9 mouse cellular contexts compared by ENCODE assay signal in the genomic region with DNA sequence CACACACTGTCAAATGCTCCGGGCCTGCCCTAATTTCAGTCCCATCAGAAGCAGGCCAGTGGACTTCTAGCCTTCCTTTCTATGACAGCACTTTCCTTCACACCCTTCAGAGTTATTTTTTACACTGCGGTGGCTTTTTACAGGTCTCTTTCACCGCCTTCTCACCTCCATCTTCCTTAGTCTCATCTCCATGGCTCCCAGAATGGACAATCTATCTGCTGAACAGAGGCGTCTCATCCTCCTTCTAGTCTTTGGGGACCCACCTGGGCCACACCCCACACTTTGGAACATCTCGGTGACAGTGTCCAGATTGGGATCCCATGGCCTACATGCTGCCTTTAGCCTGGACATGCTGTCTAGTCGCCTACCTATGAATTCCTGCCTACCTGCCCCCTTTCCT. TPM values are rescaled to one million over a fixed set of nuclear protein-coding genes. Genes with fewer than 3 reads are reported as not detected.
A peak's percentile ranks its signal among the peaks of the same experiment; 100 is the strongest.
DNase-seq lines count a peak whose midpoint lies in the region; ATAC-seq lines count a peak whose summit lies in the region.
"Had no signal": no experiment of that assay in that cellular context is flagged by ENCODE, and none has a peak within 500 bp of the region (broad histone marks: within the 10 kb centered on the region; RNA-seq: fewer than 3 reads in every experiment).

No protein-coding gene starts in this region.

- no peak for DNase-seq in heart, postnatal 10 days
- peak; percentile 49 for DNase-seq in CD4-positive helper T cell, adult 2 months (ENCODE audit: low read depth, low spot score)
- no peak for DNase-seq in forebrain, embryonic 14.5 days (ENCODE audit: low spot score)
- no peak for DNase-seq in liver, embryonic 13.5 days
- DNase-seq in urinary bladder, postnatal 10 days (ENCODE audit: low spot score) = no peak
- no peak for DNase-seq in thymus, postnatal 36 days

- peaks cover 17% of the 10 kb centered on the region; the same call in 1 of the 2 replicates for H3K27me3 ChIP-seq in heart, embryonic 13.5 days (replicated peaks)
- no peaks in the 10 kb centered on the region for H3K27me3 ChIP-seq in forebrain, embryonic 14.5 days (replicated peaks; ENCODE audit: control insufficient read depth, insufficient read depth, low read length)
- peaks cover 14% of the 10 kb centered on the region for H3K27me3 ChIP-seq in liver, embryonic 13.5 days

- H3K4me1 ChIP-seq in heart, embryonic 13.5 days = peaks cover 23% of the 10 kb centered on the region
- H3K4me1 ChIP-seq in forebrain, embryonic 14.5 days (ENCODE audit: control insufficient read depth, insufficient read depth, low read length) = peaks cover 3% of the 10 kb centered on the region
- H3K4me1 ChIP-seq in liver, embryonic 13.5 days (replicated peaks) = peaks cover 10% of the 10 kb centered on the region

- 59% methylated on average over 6 of the region's 6 CpGs for WGBS in heart, embryonic 13.5 days
- WGBS in forebrain, embryonic 14.5 days = 85% methylated on average over 6 of the region's 6 CpGs
- WGBS in liver, embryonic 13.5 days (ENCODE audit: insufficient replicate concordance) = 51% methylated on average over 6 of the region's 6 CpGs

- H3K36me3 ChIP-seq in heart, embryonic 13.5 days = no peaks in the 10 kb centered on the region
- no peaks in the 10 kb centered on the region for H3K36me3 ChIP-seq in forebrain, embryonic 14.5 days (ENCODE audit: control insufficient read depth, insufficient read depth, low read length)
- H3K36me3 ChIP-seq in liver, embryonic 13.5 days = no peaks in the 10 kb centered on the region

- ATAC-seq in heart, embryonic 13.5 days (ENCODE audit: extremely low read depth, insufficient number of reproducible peaks, low FRiP score, low TSS enrichment) = no peak
- ATAC-seq in forebrain, embryonic 14.5 days = no peak
- no peak for ATAC-seq in liver, embryonic 13.5 days (ENCODE audit: low read depth)
- ATAC-seq in erythroid progenitor cell, adult 5-6 weeks (replicated peaks; ENCODE audit: low FRiP score, poor library complexity, severe bottlenecking) = no peak

- intact Hi-C loops in heart, postnatal 10 days (cut with DNase I) = no loop called here

- peak overlapping the region; percentile 43 for H3K4me3 ChIP-seq in heart, embryonic 13.5 days
- no peak overlapping the region for H3K4me3 ChIP-seq in forebrain, embryonic 14.5 days (ENCODE audit: low read depth, low read length)
- H3K4me3 ChIP-seq in liver, embryonic 13.5 days (replicated peaks) = 0 out of 2 replicates have a peak overlapping the region, but pooled peaks have one; percentile 14
- H3K4me3 ChIP-seq: myocyte had no signal

- H3K9me3 ChIP-seq in heart, embryonic 13.5 days = no peaks in the 10 kb centered on the region
- no peaks in the 10 kb centered on the region for H3K9me3 ChIP-seq in forebrain, embryonic 14.5 days (replicated peaks; ENCODE audit: control insufficient read depth, low read length)
- no peaks in the 10 kb centered on the region for H3K9me3 ChIP-seq in liver, embryonic 13.5 days (replicated peaks)

- peak overlapping the region; percentile 69 for H3K4me2 ChIP-seq in heart, embryonic 13.5 days
- peak overlapping the region; percentile 19; the same call in 1 of the 2 replicates for H3K4me2 ChIP-seq in forebrain, embryonic 14.5 days (ENCODE audit: low read length)
- peak overlapping the region; percentile 47 for H3K4me2 ChIP-seq in liver, embryonic 13.5 days

- H3K27ac ChIP-seq in heart, embryonic 13.5 days (replicated peaks) = no peak overlapping the region
- H3K27ac ChIP-seq in forebrain, embryonic 14.5 days (ENCODE audit: low read depth, low read length) = no peak overlapping the region
- H3K27ac ChIP-seq in liver, embryonic 13.5 days = no peak overlapping the region

- peak overlapping the region; percentile 70 for H3K9ac ChIP-seq in heart, embryonic 13.5 days
- no peak overlapping the region for H3K9ac ChIP-seq in forebrain, embryonic 14.5 days (ENCODE audit: low read length)
- H3K9ac ChIP-seq in liver, embryonic 13.5 days = no peak overlapping the region

RNA-seq across cellular contexts. Expression of a gene that starts 0.6 kb away (rescaled TPM):
- polyA plus RNA-seq in heart, embryonic 13.5 days (2015; fragmentation: Nextera tagmentation; extraction: Ambion mirVana) = 1.7 and 1.9 TPM in 2 replicates
- 1 to 10 TPM; 1.3 to 1.8 TPM for total RNA-seq in heart, postnatal 10 days (2021)
- 0.42 and 0.76 TPM in 2 replicates for polyA plus RNA-seq in forebrain, embryonic 14.5 days (2014; fragmentation: Nextera tagmentation; extraction: Ambion mirVana)
- 0.14 and 0.15 TPM in 2 replicates for polyA plus RNA-seq in liver, embryonic 13.5 days (2015; fragmentation: Nextera tagmentation; extraction: Ambion mirVana)
- total RNA-seq in erythroid progenitor cell, adult 5-6 weeks (2015; ENCODE audit: low replicate concordance) = 1.1 and 1.3 TPM in 2 replicates
- 1.3 TPM in 1 of 2 replicates, not detected in the other for total RNA-seq in erythroid progenitor cell, adult 5-6 weeks (2017; ENCODE audit: low replicate concordance)

RNA-seq across cellular contexts. Expression of a gene that starts 47.1 kb away (rescaled TPM):
- polyA plus RNA-seq in heart, embryonic 13.5 days (2015; fragmentation: Nextera tagmentation; extraction: Ambion mirVana) = 3.0 and 3.2 TPM in 2 replicates
- total RNA-seq in heart, postnatal 10 days (2021) = 1 to 10 TPM; 3.5 to 3.8 TPM
- 4.7 and 6.2 TPM in 2 replicates for polyA plus RNA-seq in forebrain, embryonic 14.5 days (2014; fragmentation: Nextera tagmentation; extraction: Ambion mirVana)
- 2.3 and 3.0 TPM in 2 replicates for polyA plus RNA-seq in liver, embryonic 13.5 days (2015; fragmentation: Nextera tagmentation; extraction: Ambion mirVana)
- 2.5 TPM in 1 of 2 replicates, not detected in the other for total RNA-seq in erythroid progenitor cell, adult 5-6 weeks (2015; ENCODE audit: low replicate concordance)
- 1.4 and 2.2 TPM in 2 replicates for total RNA-seq in erythroid progenitor cell, adult 5-6 weeks (2017; ENCODE audit: low replicate concordance)

Comparison
In these comparisons a context has a peak if more than half of its experiments do, and no peak if none do; other contexts are left out.
1. H3K4me2 ChIP-seq: peak in every context shown above with its lines; median percentile 69 in heart, embryonic 13.5 days; 47 in liver, embryonic 13.5 days; 19 in forebrain, embryonic 14.5 days.